Mouse (Mus musculus) hindbrain, postnatal 0 days (tissue): ENCODE data around the gene Aasdhppt. TPM values are rescaled to one million over a fixed set of nuclear protein-coding genes. Genes with fewer than 3 reads are reported as not detected.
A peak's percentile ranks its signal among the peaks of the same experiment; 100 is the strongest.

Source experiments
- ATAC-seq: fragments of 200-750 bp; cut with Nextera tagmentation; 2 replicates; pipeline ENCODE4 v1.8.0; 2017; ENCODE audit warnings: mild to moderate bottlenecking, moderate TSS enrichment, moderate library complexity
- DNase-seq: peaks from one replicate; pipeline ENCODE4 v3.0.0-alpha.2; 2015; ENCODE audit warnings: low spot score
- H3K27ac ChIP-seq: fragments of 300-500 bp; sonication (generic); 2 replicates; pipeline ENCODE4 v1.5.1; 2014; ENCODE audit warnings: mild to moderate bottlenecking
- H3K27me3 ChIP-seq: fragments of 300-500 bp; sonication (generic); 2 replicates; pipeline ENCODE4 v1.6.1; 2014; ENCODE audit warnings: low read length, mixed read lengths; ENCODE audit not compliant: insufficient read depth
- H3K36me3 ChIP-seq: fragments of 300-500 bp; sonication (generic); 2 replicates; pipeline ENCODE4 v1.6.1; 2014; ENCODE audit warnings: low read length, mixed read lengths; ENCODE audit not compliant: insufficient read depth
- H3K4me1 ChIP-seq: fragments of 300-500 bp; sonication (generic); 2 replicates; pipeline ENCODE4 v1.6.1; 2014; ENCODE audit warnings: antibody characterized with exemption, low read length, mixed read lengths; ENCODE audit not compliant: insufficient read depth
- H3K4me2 ChIP-seq: fragments of 300-500 bp; sonication (generic); 2 replicates; pipeline ENCODE4 v1.6.1; 2014; ENCODE audit warnings: low read depth, mild to moderate bottlenecking, low read length, moderate library complexity, mixed read lengths
- H3K4me3 ChIP-seq: fragments of 300-500 bp; sonication (generic); 2 replicates; pipeline ENCODE4 v1.5.1; 2014; ENCODE audit warnings: low read length
- H3K9ac ChIP-seq: fragments of 300-500 bp; sonication (generic); replicated peaks from 2 replicates; pipeline ENCODE4 v1.6.1; 2014; ENCODE audit warnings: mild to moderate bottlenecking, low read length, moderate library complexity, mixed read lengths
- H3K9me3 ChIP-seq: fragments of 300-500 bp; sonication (generic); 2 replicates; pipeline ENCODE4 v1.6.1; 2016; ENCODE audit warnings: low read length, mixed read lengths
- CTCF ChIP-seq: IDR thresholded peaks from 2 replicates; pipeline ENCODE4 v1.5.1; 2016; ENCODE audit warnings: antibody characterized with exemption, control low read depth, low read depth
- WGBS: fragments of 180-500 bp; shearing (Covaris S2); extraction: QIAGEN DNeasy Blood & Tissue Kit; methylation state at CpG from one replicate; pipeline ENCODE4 v1.1.7; 2014; 5-methylcytosine and 5-hydroxymethylcytosine counted together
- polyA plus RNA-seq: library from polyadenylated mRNA; unstranded; fragments of >200 nt; fragmentation: Nextera tagmentation; extraction: Ambion mirVana; gene quantifications from 2 replicates; pipeline ENCODE4 v1.2.1, GENCODE M21; 2015
- total RNA-seq: library from RNA; depleted of rRNA; stranded (reverse); fragments of >200 nt; gene quantifications from 2 replicates; pipeline ENCODE4 v1.2.3, GENCODE M21; 2014; rRNA removed

The Aasdhppt gene
- total RNA-seq = 20.9 and 21.9 TPM in 2 replicates
- polyA plus RNA-seq = 29.2 and 30.9 TPM in 2 replicates

DNA sequence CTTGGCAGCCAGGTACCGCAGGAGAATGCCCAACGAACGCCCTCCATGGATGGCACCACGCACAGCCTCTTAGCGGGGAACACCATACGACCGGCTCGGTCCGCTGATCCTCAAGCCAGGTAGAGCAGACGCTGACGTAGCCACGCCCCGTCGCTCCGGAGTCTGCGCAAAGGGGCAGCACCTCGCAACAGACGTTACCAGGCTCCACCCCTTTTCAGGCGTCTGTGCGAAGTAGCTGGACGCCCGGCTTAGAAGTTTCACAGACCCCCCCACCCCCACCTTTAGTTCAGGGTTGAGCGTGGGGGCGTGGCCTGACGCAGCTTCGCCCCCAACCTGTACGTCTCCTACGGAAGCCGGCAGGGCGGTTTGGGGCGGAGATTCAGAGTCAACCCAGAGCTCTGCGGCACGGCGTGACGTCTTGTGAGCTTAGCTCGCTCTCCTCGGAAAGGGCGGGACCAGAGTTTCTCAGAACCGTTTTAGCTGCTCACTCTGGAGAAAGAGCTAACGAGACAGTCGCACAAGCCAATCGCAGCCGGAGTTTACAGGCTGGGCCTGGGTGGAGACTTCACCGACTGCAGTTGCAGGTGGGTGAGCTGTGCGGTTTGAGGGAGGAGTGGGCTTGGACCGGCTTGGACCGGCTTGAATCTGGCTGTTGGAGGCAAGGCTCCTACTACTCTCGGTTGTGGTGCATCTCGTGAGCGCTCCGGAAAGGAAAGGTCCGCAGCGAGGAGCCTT lies at the start of gene Aasdhppt, which contains the start of gene Kbtbd3:
TSS of gene Aasdhppt (minus strand) at position 121 of the 735 bp plus-strand sequence.
TSS of gene Kbtbd3 (plus strand) at position 483 of the 735 bp plus-strand sequence.
- no peaks in the 10 kb centered on the region for H3K36me3 ChIP-seq
- peak within 1 kb of the TSS; percentile 85 for H3K4me3 ChIP-seq
- H3K27ac ChIP-seq = peak within 1 kb of the TSS; percentile 97
- TF ChIP-seq CTCF = no peak
- H3K4me2 ChIP-seq = peak within 1 kb of the TSS; percentile 62
- H3K9ac ChIP-seq = peak within 1 kb of the TSS; percentile 89
- H3K9me3 ChIP-seq = no peaks in the 10 kb centered on the region
- ATAC-seq (peak; percentile 98), DNase-seq (peak; percentile 100)
- peaks cover 14% of the 10 kb centered on the region for H3K4me1 ChIP-seq
- WGBS = under 1% methylated on average over 53 of the region's 53 CpGs
- no peaks in the 10 kb centered on the region for H3K27me3 ChIP-seq

DNA sequence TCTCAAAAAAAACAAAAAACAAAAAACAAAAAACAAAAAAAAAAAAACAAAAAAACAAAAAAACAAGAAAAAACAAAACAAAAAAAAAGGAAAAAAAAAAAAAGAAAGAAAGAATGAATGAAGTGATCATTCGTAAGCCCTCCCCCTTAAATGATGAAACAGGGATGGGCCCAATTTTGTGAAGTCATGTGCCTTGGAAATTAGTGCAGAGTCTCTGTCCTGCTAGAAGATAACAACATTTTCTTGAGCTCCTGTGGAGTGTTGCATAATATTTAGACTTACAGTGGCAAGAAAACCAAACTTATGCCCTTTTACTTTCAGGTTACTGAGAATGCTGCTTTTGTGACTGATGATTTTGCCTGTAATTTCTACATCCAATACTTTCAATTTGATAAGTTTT lies 43.9 kb upstream of the Aasdhppt start:
- H3K4me2 ChIP-seq = no peak overlapping the region

DNA sequence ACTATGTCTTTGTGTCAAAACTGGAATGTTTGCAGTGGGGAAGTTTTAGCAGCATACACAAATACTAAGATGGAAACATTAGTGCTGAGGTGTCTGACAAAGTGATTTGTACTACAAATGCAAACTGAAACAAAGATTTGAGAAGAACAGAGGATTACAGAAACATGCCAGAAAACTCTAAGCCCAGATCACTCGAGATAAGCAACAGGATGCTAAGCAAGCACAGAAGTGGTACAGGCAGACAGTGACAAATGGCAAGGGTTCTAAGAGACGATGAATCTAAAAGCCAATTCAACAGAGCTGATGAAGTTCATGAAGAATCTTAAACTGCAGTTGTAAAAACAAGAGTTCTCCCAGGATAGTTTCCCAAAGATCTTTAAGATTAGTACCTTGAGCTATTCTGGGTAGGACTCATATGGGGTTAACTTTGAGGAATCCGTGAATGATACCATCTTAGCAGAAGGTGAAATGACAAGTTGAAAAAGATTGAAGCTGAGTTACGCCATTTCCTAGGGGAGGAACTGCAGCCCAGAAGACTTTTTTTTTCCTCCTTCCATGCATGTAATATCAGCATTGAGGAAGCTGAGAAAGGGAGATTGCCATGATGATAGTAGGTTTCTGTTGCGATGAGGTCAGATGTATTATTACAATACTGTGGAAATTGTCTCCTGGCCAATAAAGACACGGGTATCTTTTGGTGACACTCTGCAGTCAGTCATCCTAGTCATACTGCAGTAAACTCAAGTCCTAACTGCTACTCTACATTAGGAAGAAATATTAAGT lies 9.9 kb upstream of the Aasdhppt start:
- Histone ChIP-seq H3K9me3 (no peaks in the 10 kb centered on the region), H3K9ac (no peak overlapping the region), H3K36me3 (0 out of 2 replicates have a peak, but pooled peaks cover 8% of the 10 kb centered on the region), H3K27ac (no peak overlapping the region), H3K4me2 (no peak overlapping the region), H3K4me3 (no peak overlapping the region), H3K4me1 (no peaks in the 10 kb centered on the region), H3K27me3 (no peaks in the 10 kb centered on the region)
- DNase-seq (no peak), ATAC-seq (no peak)
- WGBS = 88% methylated on average over 6 of the region's 6 CpGs
- no peak for TF ChIP-seq CTCF

More for the DNA sequence above, 43.9 kb upstream of the Aasdhppt start:
- ATAC-seq (no peak), DNase-seq (no peak)
- WGBS = 97% methylated on average over 1 of the region's 1 CpGs
- no peak overlapping the region for H3K9ac ChIP-seq
- no peaks in the 10 kb centered on the region for H3K9me3 ChIP-seq
- H3K4me1 ChIP-seq = no peaks in the 10 kb centered on the region
- TF ChIP-seq CTCF = no peak
- H3K36me3 ChIP-seq = no peaks in the 10 kb centered on the region
- no peaks in the 10 kb centered on the region for H3K27me3 ChIP-seq
- no peak overlapping the region for H3K4me3 ChIP-seq
- H3K27ac ChIP-seq = no peak overlapping the region

DNA sequence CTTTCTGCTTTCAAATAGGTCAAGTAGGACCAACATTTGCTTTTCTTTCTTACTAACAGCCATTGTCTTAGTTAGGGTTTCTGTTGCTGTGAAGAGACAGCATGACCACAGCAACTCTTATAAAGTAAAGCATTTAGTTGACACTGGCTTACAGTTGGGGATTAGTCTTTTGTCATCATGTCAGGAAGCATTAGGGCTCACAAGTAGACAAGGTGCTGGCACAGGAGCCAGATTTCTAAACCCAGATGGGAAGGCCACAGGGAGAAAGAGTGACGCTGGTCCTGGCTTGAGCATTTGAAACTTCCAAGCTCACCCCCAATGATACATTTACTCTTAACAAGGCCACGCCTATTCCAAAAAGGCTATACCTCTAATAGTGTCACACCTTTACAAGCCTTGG lies 6.5 kb upstream of the Aasdhppt start:
- Histone ChIP-seq H3K27me3 (no peaks in the 10 kb centered on the region), H3K4me2 (no peak overlapping the region), H3K9ac (no peak overlapping the region), H3K4me3 (no peak overlapping the region), H3K4me1 (peaks cover 4% of the 10 kb centered on the region; the same call in 1 of the 2 replicates), H3K27ac (no peak overlapping the region), H3K36me3 (0 out of 2 replicates have a peak, but pooled peaks cover 8% of the 10 kb centered on the region), H3K9me3 (no peaks in the 10 kb centered on the region)
- DNase-seq (no peak), ATAC-seq (no peak)
- 82% methylated on average over 2 of the region's 2 CpGs for WGBS
- no peak for TF ChIP-seq CTCF

DNA sequence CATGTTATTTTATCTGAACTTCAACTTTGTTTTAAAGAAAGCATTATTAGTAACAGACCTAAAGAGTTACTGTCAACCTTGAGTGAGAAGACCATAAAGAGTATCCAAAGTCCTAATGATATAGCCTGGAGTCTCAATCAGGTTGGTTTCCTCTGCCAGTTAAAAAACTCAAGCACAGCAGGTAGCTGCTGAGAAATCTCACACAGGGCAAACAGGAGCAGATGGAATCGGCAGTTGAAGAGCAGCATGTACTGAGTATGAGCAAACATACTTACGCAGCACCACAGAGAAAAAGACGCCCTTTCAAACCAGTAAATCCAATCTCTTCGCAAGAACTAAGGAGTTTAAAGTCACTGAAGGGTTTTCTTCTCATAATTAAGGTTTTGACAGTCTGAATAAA lies 4.7 kb upstream of the Aasdhppt start:
- 82% methylated on average over 4 of the region's 4 CpGs for WGBS
- H3K9ac ChIP-seq = no peak overlapping the region
- ATAC-seq (no peak), DNase-seq (no peak)
- no peak for TF ChIP-seq CTCF
- peaks cover 7% of the 10 kb centered on the region; the same call in 1 of the 2 replicates for H3K4me1 ChIP-seq
- no peaks in the 10 kb centered on the region for H3K9me3 ChIP-seq
- no peak overlapping the region for H3K4me3 ChIP-seq
- no peaks in the 10 kb centered on the region for H3K27me3 ChIP-seq
- no peak overlapping the region for H3K4me2 ChIP-seq
- 0 out of 2 replicates have a peak, but pooled peaks cover 6% of the 10 kb centered on the region for H3K36me3 ChIP-seq
- no peak overlapping the region for H3K27ac ChIP-seq

DNA sequence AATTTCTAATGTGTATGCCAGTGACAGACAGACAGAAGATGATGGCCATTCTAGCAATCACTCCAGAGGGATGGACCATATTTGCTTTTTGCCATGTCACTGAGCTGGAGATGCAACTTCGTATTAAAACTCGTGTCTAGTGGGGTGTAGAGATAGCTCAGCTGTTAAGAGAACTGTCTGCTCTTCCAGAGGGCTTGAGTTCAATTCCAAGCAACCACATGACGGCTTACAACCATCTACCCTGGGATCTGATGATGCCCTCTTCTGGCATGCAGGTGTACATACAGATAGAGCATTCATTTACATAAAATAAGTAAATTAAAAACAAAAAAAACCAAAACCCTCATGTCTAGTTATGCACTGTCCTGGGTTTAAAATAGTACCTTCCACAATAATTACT lies 1.9 kb upstream of the Aasdhppt start:
- peak; percentile 27 for TF ChIP-seq CTCF
- Histone ChIP-seq H3K9me3 (no peaks in the 10 kb centered on the region), H3K27ac (peak overlapping the region; percentile 97; the same call in 1 of the 2 replicates), H3K4me3 (no peak overlapping the region), H3K4me1 (peaks cover 14% of the 10 kb centered on the region), H3K4me2 (peak overlapping the region; percentile 62), H3K27me3 (no peaks in the 10 kb centered on the region), H3K9ac (no peak overlapping the region), H3K36me3 (no peaks in the 10 kb centered on the region)
- no peak for ATAC-seq
- DNase-seq = no peak
- WGBS = 80% methylated on average over 3 of the region's 3 CpGs
